Mouse (Mus musculus): ENCODE measurements at regions not wholly inside any gene's neighbourhood (a gene's known extent, or its start where the extent isn't known, plus 50 kb on each side); places are given as distances from the start of the nearest gene placed in this dataset.

DNA sequence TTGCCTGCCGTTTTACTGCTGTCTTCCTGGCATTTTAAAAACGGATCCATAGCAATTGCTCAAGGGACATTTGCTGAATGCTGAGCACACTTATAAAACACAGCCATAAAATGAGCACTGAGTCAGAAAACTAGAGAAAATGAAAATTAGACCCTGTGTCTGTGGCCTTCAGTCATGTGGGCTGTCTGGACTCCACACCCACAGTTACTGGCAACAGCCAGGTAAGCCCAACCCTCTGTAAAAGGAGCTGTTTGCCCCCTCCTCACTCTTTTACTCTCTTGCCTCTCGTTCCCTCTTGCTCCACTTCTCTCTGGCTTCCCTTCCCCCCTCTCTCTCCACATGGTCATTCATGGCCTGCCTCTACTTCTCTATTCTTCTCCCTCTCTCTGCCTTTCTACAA lies 2169.9 kb downstream of the 9330182O14Rik start:
- DNase-seq (ENCODE audit: low spot score): no peak

GRCm38 (mm10) chr15:42309586-42309985 lies 2175.4 kb downstream of the 9330182O14Rik start:
- peak; percentile 6 for DNase-seq (ENCODE audit: low spot score)

GRCm38 (mm10) chr15:42311166-42311565 lies 2177.0 kb downstream of the 9330182O14Rik start:
- DNase-seq (ENCODE audit: low spot score): no peak

DNA sequence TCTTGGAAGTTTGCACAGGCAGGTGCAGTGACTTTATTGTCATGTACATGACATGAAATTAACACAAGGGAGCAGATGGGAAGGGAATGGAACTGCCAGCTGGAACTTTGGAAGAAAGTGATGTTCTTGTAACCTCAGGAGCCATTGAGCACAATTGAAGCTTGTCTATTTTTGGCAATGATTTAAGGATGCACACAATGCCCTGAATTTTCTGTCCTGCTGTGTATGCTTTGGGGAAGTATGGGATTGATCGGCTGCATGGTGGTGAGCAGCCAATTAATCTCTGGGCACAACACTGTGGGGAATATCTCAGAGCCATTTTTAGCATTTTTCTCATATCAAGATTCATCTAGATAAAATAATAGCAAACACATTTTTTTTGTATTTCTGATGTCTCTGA lies 2186.2 kb downstream of the 9330182O14Rik start:
- no peak for DNase-seq (ENCODE audit: low spot score)

GRCm38 (mm10) chr15:42322940-42323339 lies 2188.8 kb downstream of the 9330182O14Rik start:
- DNase-seq (ENCODE audit: low spot score): no peak

GRCm38 (mm10) chr15:42325221-42325620 lies 2191.1 kb downstream of the 9330182O14Rik start:
- DNase-seq (ENCODE audit: low spot score): no peak

DNA sequence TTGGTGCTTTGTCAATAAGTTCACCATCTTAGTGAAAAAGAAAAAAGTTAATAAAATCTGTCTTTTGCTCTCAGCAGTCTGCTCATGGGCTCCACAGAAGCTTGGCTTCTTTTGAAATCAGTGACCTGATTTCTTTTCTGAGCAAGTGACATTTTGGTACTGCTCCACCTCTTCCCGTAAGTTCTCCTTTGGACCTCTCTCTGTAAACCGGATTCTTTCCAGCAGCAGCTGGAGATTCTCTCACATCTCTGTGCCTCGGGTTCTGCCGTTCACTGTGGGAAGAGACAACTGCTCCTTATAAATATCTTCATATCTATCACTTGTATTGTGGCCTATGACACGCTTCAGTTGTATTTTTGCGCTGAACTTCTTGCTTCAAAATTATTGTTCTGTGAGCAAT lies 2194.4 kb downstream of the 9330182O14Rik start:
- DNase-seq (ENCODE audit: low spot score): no peak

DNA sequence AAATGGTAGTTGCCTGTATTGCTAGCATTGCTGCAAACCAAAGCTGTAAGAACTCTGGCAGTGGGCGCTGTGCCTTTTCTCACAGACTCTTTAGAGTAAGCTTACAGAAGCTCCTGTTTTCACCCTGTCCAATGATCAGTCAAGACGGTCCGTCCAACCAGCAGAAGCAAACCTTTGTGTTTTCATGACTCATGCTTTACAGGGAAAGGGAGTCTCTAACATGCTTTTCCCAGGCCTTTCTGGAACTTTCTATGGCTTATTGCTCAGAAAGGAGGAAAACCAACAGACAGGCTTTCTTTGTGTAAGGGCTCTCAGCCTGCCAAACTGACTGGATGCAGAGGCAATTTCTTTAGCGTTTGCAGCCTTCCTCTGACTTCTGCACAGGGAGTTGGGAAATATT lies 2195.6 kb downstream of the 9330182O14Rik start:
- no peak for DNase-seq (ENCODE audit: low spot score)

GRCm38 (mm10) chr15:42333642-42334041 lies 2199.5 kb downstream of the 9330182O14Rik start:
- DNase-seq (ENCODE audit: low spot score): no peak

DNA sequence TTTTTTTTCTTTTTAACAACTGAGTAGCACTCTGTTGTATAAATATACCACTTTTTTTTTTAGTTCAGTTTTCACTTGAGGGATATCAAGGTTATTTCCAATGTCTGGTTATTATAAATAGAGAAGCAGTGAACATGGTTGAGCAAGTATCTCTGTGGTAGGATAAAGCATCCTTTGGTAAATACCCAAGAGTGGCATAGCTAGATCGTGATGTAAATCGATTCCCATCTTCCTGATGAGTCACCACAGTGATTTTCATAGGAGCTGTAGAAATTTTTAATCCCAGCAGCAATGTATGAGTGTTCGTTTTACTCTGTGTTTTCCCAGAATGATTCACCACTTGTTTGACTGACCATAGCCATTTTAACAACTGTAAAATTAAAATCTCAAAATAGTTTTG lies 2212.0 kb downstream of the 9330182O14Rik start:
- DNase-seq (ENCODE audit: low spot score): no peak

- no peak for DNase-seq (ENCODE audit: low spot score)
Measured at GRCm38 (mm10) chr15:42361871-42362270, 2227.7 kb downstream of the 9330182O14Rik start.

DNA sequence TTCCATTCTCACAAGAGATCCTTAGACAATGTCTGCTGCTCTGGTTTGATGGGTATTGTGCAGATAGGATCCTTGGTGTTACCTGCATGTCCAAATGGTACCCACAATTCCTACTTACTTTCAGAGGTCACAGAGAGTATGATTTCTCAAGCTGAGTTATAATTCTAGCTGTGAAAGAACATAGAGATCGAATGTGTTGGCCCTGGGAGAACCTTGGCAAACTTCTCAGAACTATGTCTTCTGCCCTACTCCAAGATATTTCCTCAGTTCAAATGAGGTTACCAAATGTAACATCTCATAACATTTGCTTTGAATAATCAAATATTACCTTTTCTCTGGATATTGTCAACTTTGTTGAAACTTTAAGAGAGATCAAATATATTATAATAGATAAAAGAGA lies 2230.8 kb downstream of the 9330182O14Rik start:
- no peak for DNase-seq (ENCODE audit: low spot score)

GRCm38 (mm10) chr15:42366796-42367195 lies 2232.6 kb downstream of the 9330182O14Rik start:
- DNase-seq (ENCODE audit: low spot score): no peak

GRCm38 (mm10) chr15:42369603-42370002 lies 2235.4 kb downstream of the 9330182O14Rik start:
- DNase-seq (ENCODE audit: low spot score): no peak

DNA sequence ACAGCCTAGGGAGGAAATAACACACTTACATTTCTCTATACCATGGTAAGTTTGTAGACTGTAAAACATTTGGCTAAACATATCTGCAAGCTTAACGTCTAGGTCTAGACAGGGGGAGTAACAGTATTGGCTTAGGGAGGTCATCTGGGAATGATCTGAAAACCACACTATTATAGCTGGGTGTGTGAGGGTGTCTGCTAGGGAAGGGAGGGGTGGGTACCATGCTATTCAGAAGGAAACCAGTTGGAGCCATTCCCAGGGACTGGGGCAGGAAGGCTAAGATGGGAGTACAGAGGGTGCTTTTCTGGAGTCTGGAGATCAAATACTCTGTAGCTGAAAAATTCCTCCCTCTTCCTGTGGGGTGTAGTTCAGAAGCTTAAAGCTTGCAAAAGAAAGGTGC lies 2235.9 kb downstream of the 9330182O14Rik start:
- no peak for DNase-seq (ENCODE audit: low spot score)

DNA sequence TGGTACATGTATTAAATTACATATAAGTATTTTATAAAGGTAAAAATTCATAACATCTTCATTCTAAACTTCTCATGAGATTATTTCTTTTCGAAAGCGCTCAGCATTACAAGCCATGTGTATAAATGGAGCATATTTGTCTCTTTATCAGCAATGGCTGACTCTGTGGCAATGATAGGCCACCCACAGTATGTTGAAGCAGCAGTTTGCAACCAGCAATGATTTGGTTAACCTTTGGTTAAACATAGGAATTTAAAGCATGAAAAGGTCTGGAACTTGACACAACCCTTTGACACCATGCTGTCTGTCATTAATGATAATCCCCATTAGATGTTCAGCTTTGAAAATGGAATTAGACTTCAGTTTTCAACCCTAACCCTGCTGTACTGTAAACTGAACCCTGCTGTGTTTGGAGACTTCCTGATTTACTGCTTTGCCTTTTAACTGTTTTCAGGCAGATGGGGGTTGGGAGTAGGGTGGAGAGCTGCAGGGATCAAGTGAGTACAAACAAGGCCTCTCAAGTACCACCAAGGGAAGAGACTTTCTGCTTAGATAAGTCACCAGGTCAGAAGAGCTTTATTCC lies 2238.6 kb downstream of the 9330182O14Rik start:
- no peak for DNase-seq (ENCODE audit: low spot score)
